Mouse (Mus musculus) spleen, embryonic (tissue): ENCODE measurements around the gene Mosmo.

ENCODE experiments used
- CTCF ChIA-PET: fragments of 350-600 bp; sonication (Branson Sonifier 250); formaldehyde crosslinking; loops from one replicate; lab custom pipeline; 2022; lab: Charles Lee

Mosmo gene

GRCm38 (mm10) chr7:120677001-120677643 is at the start of gene Mosmo:
Gene Mosmo, plus strand, starts transcription at chr7:120677618.
- CTCF ChIA-PET, result no interaction called here

- CTCF ChIA-PET, result no interaction called here
These were observed 44.9 kb upstream of the Mosmo start for GRCm38 (mm10) chr7:120632518-120632917.

GRCm38 (mm10) chr7:120634301-120634700 is 43.1 kb upstream of the Mosmo start:
- CTCF ChIA-PET, result no interaction called here

- CTCF ChIA-PET, result interaction anchor here (0.5 kb wide), 1 partner anchor 275 kb away, joined by 13 read pairs; no protein-coding TSS in a partner anchor
These were observed 42.6 kb upstream of the Mosmo start, which contains the start of gene Uqcrc2 for GRCm38 (mm10) chr7:120634711-120635361. Gene Uqcrc2, plus strand, starts transcription at chr7:120635176.

- CTCF ChIA-PET, result interaction anchor here (0.5 kb wide), 1 partner anchor 274 kb away, joined by 13 read pairs; no protein-coding TSS in a partner anchor
These were observed 42.0 kb upstream of the Mosmo start for GRCm38 (mm10) chr7:120635362-120635781.

GRCm38 (mm10) chr7:120635821-120636220 is 41.6 kb upstream of the Mosmo start:
- CTCF ChIA-PET, result interaction anchor here (0.5 kb wide), 1 partner anchor 274 kb away, joined by 13 read pairs; no protein-coding TSS in a partner anchor

- CTCF ChIA-PET, result no interaction called here
These were observed 34.2 kb upstream of the Mosmo start for GRCm38 (mm10) chr7:120643217-120643616.

- CTCF ChIA-PET, result interaction anchor here (0.5 kb wide), 1 partner anchor 724 kb away, joined by 3 read pairs; no protein-coding TSS in a partner anchor
These were observed 29.6 kb upstream of the Mosmo start for GRCm38 (mm10) chr7:120647849-120648248.

- CTCF ChIA-PET, result no interaction called here
These were observed 15.3 kb upstream of the Mosmo start for GRCm38 (mm10) chr7:120662079-120662478.

GRCm38 (mm10) chr7:120670153-120670875 is 7.1 kb upstream of the Mosmo start, which contains the start of gene Pdzd9:
Gene Pdzd9, minus strand, starts transcription at chr7:120670343.
- CTCF ChIA-PET, result no interaction called here

- CTCF ChIA-PET, result no interaction called here
These were observed 6.1 kb upstream of the Mosmo start for GRCm38 (mm10) chr7:120671271-120671670.

- CTCF ChIA-PET, result interaction anchor here (0.6 kb wide), 1 partner anchor 20 kb away, joined by 3 read pairs; no protein-coding TSS in a partner anchor
These were observed 530 bp downstream of the Mosmo start for GRCm38 (mm10) chr7:120677764-120678531.

- CTCF ChIA-PET, result interaction anchor here (0.6 kb wide), 1 partner anchor 32 kb away, joined by 3 read pairs; no protein-coding TSS in a partner anchor
These were observed 1.6 kb downstream of the Mosmo start for GRCm38 (mm10) chr7:120679023-120679422.

GRCm38 (mm10) chr7:120682002-120682401 is 4.6 kb downstream of the Mosmo start:
- CTCF ChIA-PET, result interaction anchor here (0.5 kb wide), 1 partner anchor 588 kb away, joined by 3 read pairs; no protein-coding TSS in a partner anchor

GRCm38 (mm10) chr7:120684731-120685161 is 7.3 kb downstream of the Mosmo start:
- CTCF ChIA-PET, result interaction anchor here (0.6 kb wide), 1 partner anchor 301 kb away, joined by 3 read pairs; no protein-coding TSS in a partner anchor

GRCm38 (mm10) chr7:120685227-120685626 is 7.8 kb downstream of the Mosmo start:
- CTCF ChIA-PET, result interaction anchor here (0.6 kb wide), 1 partner anchor 301 kb away, joined by 3 read pairs; no protein-coding TSS in a partner anchor

- CTCF ChIA-PET, result no interaction called here
These were observed 13.2 kb downstream of the Mosmo start for GRCm38 (mm10) chr7:120690634-120691033.

- CTCF ChIA-PET, result no interaction called here
These were observed 16.5 kb downstream of the Mosmo start for GRCm38 (mm10) chr7:120693831-120694375.

- CTCF ChIA-PET, result no interaction called here
These were observed 17.8 kb downstream of the Mosmo start for GRCm38 (mm10) chr7:120695196-120695595.

- CTCF ChIA-PET, result no interaction called here
These were observed 18.2 kb downstream of the Mosmo start for GRCm38 (mm10) chr7:120695641-120696040.
